Mouse (Mus musculus): ENCODE measurements at regions not wholly inside any gene's neighbourhood (a gene's known extent, or its start where the extent isn't known, plus 50 kb on each side); places are given as distances from the start of the nearest gene placed in this dataset.

GRCm38 (mm10) chr14:123096086-123096485 is 112.3 kb upstream of the Tmtc4 start:
- DNase-seq (ENCODE audit: extremely low spot score in 1 of 2, low spot score in 2 of 2): no peak
- intact Hi-C loops (cut with DNase I): no loop called here

- no peak for DNase-seq (ENCODE audit: extremely low spot score in 1 of 2, low spot score in 2 of 2)
- intact Hi-C loops (cut with DNase I): no loop called here
These were observed 98.2 kb upstream of the Tmtc4 start for GRCm38 (mm10) chr14:123082065-123082464.

DNA sequence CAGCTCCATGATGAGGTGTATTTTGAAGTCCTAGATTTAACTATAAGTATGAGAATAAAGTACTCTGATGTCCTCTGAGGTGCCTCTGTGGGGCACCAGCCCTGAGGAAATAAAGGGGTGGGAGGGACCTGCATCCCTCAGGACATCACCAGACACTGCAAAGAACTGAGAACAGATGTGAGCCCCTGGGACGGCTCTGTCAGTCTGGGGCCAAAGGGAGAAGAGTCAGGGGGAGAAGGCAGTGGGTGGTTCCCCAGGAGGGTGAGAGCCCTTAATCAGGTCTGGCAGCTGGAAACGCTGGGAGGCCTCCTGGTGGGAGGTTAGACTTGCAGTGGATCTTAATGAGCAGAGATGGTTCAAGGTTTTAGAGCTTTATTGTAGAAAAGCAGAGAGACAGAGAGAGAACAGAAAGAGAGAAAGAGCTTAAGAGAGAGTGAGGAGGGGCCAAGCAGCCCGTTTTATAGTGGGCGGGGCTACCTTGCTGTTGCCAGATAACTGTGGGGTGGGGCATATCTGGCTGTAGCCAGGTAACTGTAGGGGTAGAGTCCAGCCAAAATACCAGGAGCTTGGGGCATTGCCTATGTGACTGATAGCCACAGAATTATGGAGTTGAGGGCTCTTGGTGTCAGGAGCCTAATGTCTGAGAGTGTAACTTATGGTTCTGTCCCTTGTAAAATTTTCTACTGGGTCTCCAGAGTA is 97.3 kb upstream of the Tmtc4 start:
- DNase-seq (ENCODE audit: extremely low spot score in 1 of 2, low spot score in 2 of 2): no peak
- intact Hi-C loops (cut with DNase I): no loop called here

DNA sequence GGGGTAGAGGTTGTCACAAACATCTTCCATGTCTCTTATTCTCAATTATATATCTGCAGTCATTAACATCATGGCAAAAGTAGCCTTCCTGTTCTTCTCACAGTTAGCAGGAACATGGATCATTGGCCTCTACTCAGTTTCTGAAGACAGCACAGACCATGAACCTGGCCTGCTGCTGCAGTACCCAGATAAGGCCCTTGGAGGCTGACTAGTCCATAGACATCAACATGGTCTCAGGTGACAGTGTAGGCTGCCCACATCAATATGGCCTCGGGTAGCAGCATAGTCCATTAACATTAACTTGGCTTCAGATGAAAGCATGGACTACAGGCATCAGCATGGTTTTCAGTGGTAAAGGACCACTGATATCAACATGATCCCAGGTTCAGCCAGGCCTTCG is 95.9 kb upstream of the Tmtc4 start:
- intact Hi-C loops (cut with DNase I): no loop called here
- no peak for DNase-seq (ENCODE audit: extremely low spot score in 1 of 2, low spot score in 2 of 2)

DNA sequence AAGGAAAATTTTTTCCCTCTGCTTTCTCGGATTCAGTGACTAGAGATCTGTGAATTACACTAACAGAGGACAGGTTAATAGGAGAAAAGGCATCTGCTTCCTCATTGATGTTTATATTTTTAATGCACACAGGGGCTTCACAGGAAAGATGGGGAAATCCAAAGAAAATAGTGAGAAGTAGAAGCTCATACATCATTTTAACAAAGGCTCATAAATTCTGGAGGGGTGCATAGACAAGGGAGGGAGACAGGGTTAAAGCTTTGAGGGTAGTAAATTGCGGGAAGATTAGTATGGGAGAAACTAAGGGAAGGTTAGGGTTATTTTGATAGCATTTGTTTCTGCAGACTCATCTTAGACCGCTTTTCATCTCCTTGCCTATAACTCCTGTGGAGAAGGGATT is 95.0 kb upstream of the Tmtc4 start:
- intact Hi-C loops (cut with DNase I): no loop called here
- DNase-seq (ENCODE audit: extremely low spot score in 1 of 2, low spot score in 2 of 2): no peak

DNA sequence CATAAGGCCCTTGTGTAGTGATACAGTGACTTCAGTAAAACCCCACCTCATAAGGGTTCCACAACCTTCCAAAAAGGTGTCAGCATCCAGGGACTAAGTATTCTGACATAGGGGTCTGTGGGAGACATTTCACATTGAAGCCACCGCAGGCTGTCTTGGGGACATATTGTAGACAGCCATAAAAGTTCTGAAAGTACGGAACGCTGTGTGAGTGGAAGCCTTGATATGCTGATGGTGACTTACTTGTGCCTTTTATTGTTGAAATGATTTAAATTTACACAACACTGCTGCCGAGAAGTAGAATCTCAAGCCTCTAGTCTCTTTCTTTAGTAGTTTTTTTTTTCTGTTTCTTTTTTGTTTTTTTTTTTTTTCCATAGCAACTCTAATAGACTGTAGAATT is 82.5 kb upstream of the Tmtc4 start:
- intact Hi-C loops (cut with DNase I): no loop called here
- DNase-seq (ENCODE audit: extremely low spot score in 1 of 2, low spot score in 2 of 2): no peak

GRCm38 (mm10) chr14:123065566-123065965 is 81.7 kb upstream of the Tmtc4 start:
- DNase-seq (ENCODE audit: extremely low spot score in 1 of 2, low spot score in 2 of 2): no peak
- intact Hi-C loops (cut with DNase I): no loop called here

- no peak for DNase-seq (ENCODE audit: extremely low spot score in 1 of 2, low spot score in 2 of 2)
- intact Hi-C loops (cut with DNase I): no loop called here
These were observed 81.3 kb upstream of the Tmtc4 start for GRCm38 (mm10) chr14:123065136-123065535.

- intact Hi-C loops (cut with DNase I): no loop called here
- no peak for DNase-seq (ENCODE audit: extremely low spot score in 1 of 2, low spot score in 2 of 2)
These were observed 79.1 kb upstream of the Tmtc4 start for GRCm38 (mm10) chr14:123062908-123063307.

DNA sequence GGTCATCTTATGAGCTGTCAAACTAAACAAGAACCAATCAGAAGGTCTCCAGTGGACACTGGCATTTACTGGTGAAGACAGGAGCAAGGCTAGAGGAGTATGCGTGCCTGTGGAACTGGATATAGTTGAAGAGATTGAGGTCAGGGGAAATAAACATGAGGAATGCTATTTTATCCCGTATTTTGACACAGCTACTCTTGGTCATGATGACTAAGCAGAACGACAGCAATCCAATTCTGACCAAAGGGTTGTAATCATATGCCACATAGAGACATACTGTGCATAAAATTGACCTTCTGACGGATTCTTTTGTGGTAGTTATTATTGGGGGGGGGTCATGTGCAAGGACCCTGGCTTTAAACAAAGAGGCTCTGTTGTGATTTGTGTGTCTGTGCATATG is 73.1 kb upstream of the Tmtc4 start:
- no peak for DNase-seq (ENCODE audit: extremely low spot score in 1 of 2, low spot score in 2 of 2)
- intact Hi-C loops (cut with DNase I): no loop called here

- intact Hi-C loops (cut with DNase I): no loop called here
- DNase-seq (ENCODE audit: extremely low spot score in 1 of 2, low spot score in 2 of 2): no peak
These were observed 64.6 kb upstream of the Tmtc4 start for GRCm38 (mm10) chr14:123048451-123048850.

DNA sequence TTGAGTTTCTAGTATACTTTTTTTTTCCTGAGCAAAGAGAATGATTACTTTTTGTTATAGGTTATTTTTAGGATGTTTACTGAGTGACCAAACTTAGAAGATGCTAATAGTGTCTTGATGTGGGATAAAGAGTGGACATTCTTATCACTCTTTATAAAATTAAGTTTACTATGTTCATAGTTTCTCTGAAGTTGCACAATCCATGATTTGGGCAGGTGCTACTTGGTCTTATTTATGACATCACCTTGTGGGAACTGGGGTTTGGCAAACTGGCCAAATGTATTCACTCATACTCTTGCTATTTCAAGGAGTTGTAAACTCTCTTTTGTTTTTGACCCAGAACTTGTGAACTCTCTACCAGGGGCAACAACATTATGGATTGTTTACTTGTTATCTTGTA is 56.2 kb upstream of the Tmtc4 start:
- intact Hi-C loops (cut with DNase I): no loop called here
- no peak for DNase-seq (ENCODE audit: extremely low spot score in 1 of 2, low spot score in 2 of 2)

DNA sequence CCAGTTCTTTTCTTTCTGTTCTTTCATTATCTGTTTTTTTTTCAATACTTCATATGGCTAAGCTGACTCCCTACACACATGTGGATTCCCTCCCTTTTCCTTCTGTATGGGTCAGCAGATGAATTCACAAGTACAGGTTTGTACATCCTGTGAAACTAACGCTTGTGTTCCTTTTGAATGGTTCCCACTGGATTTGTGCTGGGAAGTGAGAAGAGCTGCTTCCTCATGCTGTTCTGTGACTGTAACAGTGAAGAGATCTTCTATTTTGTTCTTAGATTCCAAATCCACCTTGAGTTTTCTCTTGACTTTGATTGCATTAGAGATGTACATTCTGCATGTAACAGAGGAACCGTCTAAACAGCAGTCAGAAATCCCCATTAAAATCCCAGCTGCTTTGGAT is 53.6 kb upstream of the Tmtc4 start:
- no peak for DNase-seq (ENCODE audit: extremely low spot score in 1 of 2, low spot score in 2 of 2)
- intact Hi-C loops (cut with DNase I): no loop called here
